Mouse (Mus musculus): ENCODE measurements at regions not wholly inside any gene's neighbourhood (a gene's known extent, or its start where the extent isn't known, plus 50 kb on each side); places are given as distances from the start of the nearest gene placed in this dataset.

- Histone ChIP-seq H3K4me1 (ENCODE audit: control insufficient read depth, insufficient read depth, low read length) (peaks cover 3% of the 10 kb centered on the region), H3K4me3 (ENCODE audit: insufficient read depth, low read depth, low read length) (no peak overlapping the region), H3K27ac (ENCODE audit: insufficient read depth, low read depth, low read length) (no peak overlapping the region)
- TF ChIP-seq CTCF (IDR thresholded peaks at IDR 0.05; ENCODE audit: insufficient read depth, low read depth, low read length) (no peak), POLR2A (IDR thresholded peaks at IDR 0.05; ENCODE audit: insufficient read depth, low read depth, low read length) (no peak)
- WGBS = 37% methylated on average over 1 of the region's 2 CpGs
These were observed 387.6 kb upstream of the Prkcq start for GRCm38 (mm10) chr2:10784266-10784665.

- no peak overlapping the region for H3K4me3 ChIP-seq (ENCODE audit: insufficient read depth, low read depth, low read length)
- no peak for TF ChIP-seq POLR2A (IDR thresholded peaks at IDR 0.05; ENCODE audit: insufficient read depth, low read depth, low read length)
- TF ChIP-seq CTCF (IDR thresholded peaks at IDR 0.05; ENCODE audit: insufficient read depth, low read depth, low read length) = no peak
- no peak overlapping the region for H3K27ac ChIP-seq (ENCODE audit: insufficient read depth, low read depth, low read length)
- WGBS = 13% methylated on average over 2 of the region's 2 CpGs
- H3K4me1 ChIP-seq (ENCODE audit: control insufficient read depth, insufficient read depth, low read length) = peaks cover 3% of the 10 kb centered on the region
These were observed 386.8 kb upstream of the Prkcq start for GRCm38 (mm10) chr2:10785156-10785555.

- no peak overlapping the region for H3K27ac ChIP-seq (ENCODE audit: insufficient read depth, low read depth, low read length)
- H3K4me3 ChIP-seq (ENCODE audit: insufficient read depth, low read depth, low read length) = no peak overlapping the region
- peaks cover 3% of the 10 kb centered on the region for H3K4me1 ChIP-seq (ENCODE audit: control insufficient read depth, insufficient read depth, low read length)
- TF ChIP-seq CTCF (IDR thresholded peaks at IDR 0.05; ENCODE audit: insufficient read depth, low read depth, low read length) (no peak), POLR2A (IDR thresholded peaks at IDR 0.05; ENCODE audit: insufficient read depth, low read depth, low read length) (no peak)
- WGBS = 3% methylated on average over 1 of the region's 1 CpGs
These were observed 383.4 kb upstream of the Prkcq start for GRCm38 (mm10) chr2:10788509-10788908.

- no peak for TF ChIP-seq CTCF (IDR thresholded peaks at IDR 0.05; ENCODE audit: insufficient read depth, low read depth, low read length)
- TF ChIP-seq POLR2A (IDR thresholded peaks at IDR 0.05; ENCODE audit: insufficient read depth, low read depth, low read length) = no peak
- peaks cover 3% of the 10 kb centered on the region; the same call in 1 of the 2 replicates for H3K4me1 ChIP-seq (ENCODE audit: control insufficient read depth, insufficient read depth, low read length)
- H3K27ac ChIP-seq (ENCODE audit: insufficient read depth, low read depth, low read length) = no peak overlapping the region
- no peak overlapping the region for H3K4me3 ChIP-seq (ENCODE audit: insufficient read depth, low read depth, low read length)
These were observed 380.7 kb upstream of the Prkcq start for GRCm38 (mm10) chr2:10791233-10791632.

GRCm38 (mm10) chr2:10816374-10816773 is 355.5 kb upstream of the Prkcq start:
- Histone ChIP-seq H3K27ac (ENCODE audit: insufficient read depth, low read depth, low read length) (no peak overlapping the region), H3K4me1 (ENCODE audit: control insufficient read depth, insufficient read depth, low read length) (no peaks in the 10 kb centered on the region), H3K4me3 (ENCODE audit: insufficient read depth, low read depth, low read length) (no peak overlapping the region)
- TF ChIP-seq POLR2A (IDR thresholded peaks at IDR 0.05; ENCODE audit: insufficient read depth, low read depth, low read length) (no peak), CTCF (IDR thresholded peaks at IDR 0.05; ENCODE audit: insufficient read depth, low read depth, low read length) (no peak)
- 35% methylated on average over 2 of the region's 2 CpGs for WGBS

GRCm38 (mm10) chr2:10825278-10826133 is 346.4 kb upstream of the Prkcq start:
- WGBS = 21% methylated on average over 29 of the region's 29 CpGs
- no peak for TF ChIP-seq POLR2A (IDR thresholded peaks at IDR 0.05; ENCODE audit: insufficient read depth, low read depth, low read length)
- peak; percentile 67 for TF ChIP-seq CTCF (IDR thresholded peaks at IDR 0.05; ENCODE audit: insufficient read depth, low read depth, low read length)
- H3K4me3 ChIP-seq (ENCODE audit: insufficient read depth, low read depth, low read length) = peak overlapping the region; percentile 48
- peaks cover 3% of the 10 kb centered on the region; the same call in 1 of the 2 replicates for H3K4me1 ChIP-seq (ENCODE audit: control insufficient read depth, insufficient read depth, low read length)
- H3K27ac ChIP-seq (ENCODE audit: insufficient read depth, low read depth, low read length) = no peak overlapping the region

GRCm38 (mm10) chr2:10826134-10826767 is 345.7 kb upstream of the Prkcq start:
- H3K4me1 ChIP-seq (ENCODE audit: control insufficient read depth, insufficient read depth, low read length) = peaks cover 3% of the 10 kb centered on the region; the same call in 1 of the 2 replicates
- 70% methylated on average over 10 of the region's 10 CpGs for WGBS
- TF ChIP-seq POLR2A (IDR thresholded peaks at IDR 0.05; ENCODE audit: insufficient read depth, low read depth, low read length) (no peak), CTCF (IDR thresholded peaks at IDR 0.05; ENCODE audit: insufficient read depth, low read depth, low read length) (no peak)
- H3K27ac ChIP-seq (ENCODE audit: insufficient read depth, low read depth, low read length) = no peak overlapping the region
- no peak overlapping the region for H3K4me3 ChIP-seq (ENCODE audit: insufficient read depth, low read depth, low read length)

- H3K4me3 ChIP-seq (ENCODE audit: insufficient read depth, low read depth, low read length) = no peak overlapping the region
- TF ChIP-seq CTCF (IDR thresholded peaks at IDR 0.05; ENCODE audit: insufficient read depth, low read depth, low read length) (no peak), POLR2A (IDR thresholded peaks at IDR 0.05; ENCODE audit: insufficient read depth, low read depth, low read length) (no peak)
- WGBS = 42% methylated on average over 5 of the region's 5 CpGs
- H3K4me1 ChIP-seq (ENCODE audit: control insufficient read depth, insufficient read depth, low read length) = no peaks in the 10 kb centered on the region
- H3K27ac ChIP-seq (ENCODE audit: insufficient read depth, low read depth, low read length) = no peak overlapping the region
These were observed 331.9 kb upstream of the Prkcq start for GRCm38 (mm10) chr2:10839976-10840375.

- TF ChIP-seq CTCF (IDR thresholded peaks at IDR 0.05; ENCODE audit: insufficient read depth, low read depth, low read length) (no peak), POLR2A (IDR thresholded peaks at IDR 0.05; ENCODE audit: insufficient read depth, low read depth, low read length) (no peak)
- H3K4me3 ChIP-seq (ENCODE audit: insufficient read depth, low read depth, low read length) = no peak overlapping the region
- no peak overlapping the region for H3K27ac ChIP-seq (ENCODE audit: insufficient read depth, low read depth, low read length)
- WGBS = 75% methylated on average over 8 of the region's 8 CpGs
- no peaks in the 10 kb centered on the region for H3K4me1 ChIP-seq (ENCODE audit: control insufficient read depth, insufficient read depth, low read length)
These were observed 310.1 kb upstream of the Prkcq start for GRCm38 (mm10) chr2:10861654-10862292.
